Mouse (Mus musculus) neural tube, embryonic 15.5 days (tissue): Measurements from ENCODE around the gene Gm8897. TPM values are rescaled to one million over a fixed set of nuclear protein-coding genes. Genes with fewer than 3 reads are reported as not detected.
"Not testable (repeated sequence)": the region's sequence is repeated elsewhere in the genome, so short reads cannot be mapped to it uniquely, and the experiment has no call there.

Source experiments
- ATAC-seq: fragments of 200-750 bp; cut with Nextera tagmentation; 2 replicates; pipeline ENCODE4 v1.8.0; 2017; ENCODE audit warnings: mild to moderate bottlenecking, moderate TSS enrichment, moderate library complexity; ENCODE audit not compliant: low FRiP score
- H3K27ac ChIP-seq: fragments of 300-500 bp; sonication (generic); replicated peaks from 2 replicates; pipeline ENCODE4 v1.5.1; 2015; ENCODE audit warnings: mild to moderate bottlenecking, inconsistent platforms
- H3K27me3 ChIP-seq: fragments of 300-500 bp; sonication (generic); replicated peaks from 2 replicates; pipeline ENCODE4 v1.6.1; 2015; ENCODE audit warnings: inconsistent platforms
- H3K36me3 ChIP-seq: fragments of 300-500 bp; sonication (generic); 2 replicates; pipeline ENCODE4 v1.6.1; 2015; ENCODE audit warnings: inconsistent platforms
- H3K4me1 ChIP-seq: fragments of 300-500 bp; sonication (generic); 2 replicates; pipeline ENCODE4 v1.6.1; 2015; ENCODE audit warnings: inconsistent platforms
- H3K4me2 ChIP-seq: fragments of 300-500 bp; sonication (generic); 2 replicates; pipeline ENCODE4 v1.6.1; 2015; ENCODE audit warnings: inconsistent platforms, mild to moderate bottlenecking, moderate library complexity
- H3K4me3 ChIP-seq: fragments of 300-500 bp; sonication (generic); replicated peaks from 2 replicates; pipeline ENCODE4 v1.5.1; 2015; ENCODE audit warnings: mild to moderate bottlenecking, inconsistent platforms
- H3K9ac ChIP-seq: fragments of 300-500 bp; sonication (generic); replicated peaks from 2 replicates; pipeline ENCODE4 v1.6.1; 2015; ENCODE audit warnings: mild to moderate bottlenecking, inconsistent platforms
- H3K9me3 ChIP-seq: fragments of 300-500 bp; sonication (generic); replicated peaks from 2 replicates; pipeline ENCODE4 v1.6.1; 2016; ENCODE audit warnings: inconsistent platforms
- WGBS: fragments of 180-500 bp; shearing (Covaris S2); methylation state at CpG from one replicate; pipeline ENCODE4 v1.1.7; 2015; ENCODE audit warnings: mixed read lengths; 5-methylcytosine and 5-hydroxymethylcytosine counted together
- polyA plus RNA-seq: library from polyadenylated mRNA; unstranded; fragments of >200 nt; fragmentation: Nextera tagmentation; extraction: Ambion mirVana; gene quantifications from 2 replicates; pipeline ENCODE4 v1.2.1, GENCODE M21; 2015

Gene Gm8897
- not detected in 2 replicates for polyA plus RNA-seq

- H3K27me3 ChIP-seq, H3K4me2 ChIP-seq, H3K9ac ChIP-seq, H3K27ac ChIP-seq, H3K4me1 ChIP-seq, H3K9me3 ChIP-seq, H3K36me3 ChIP-seq, H3K4me3 ChIP-seq, ATAC-seq: not testable (repeated sequence)
- 50% methylated on average over 2 of the region's 2 CpGs for WGBS
Measured at GRCm38 (mm10) chr5:11416118-11416517, at the start of gene Gm8897. Gm8897 (plus strand) TSS chr5:11416418.

- H3K9me3 ChIP-seq, H3K27ac ChIP-seq, H3K4me1 ChIP-seq, H3K27me3 ChIP-seq, ATAC-seq, H3K36me3 ChIP-seq, H3K4me2 ChIP-seq, H3K4me3 ChIP-seq, H3K9ac ChIP-seq: not testable (repeated sequence)
- WGBS, result 83% methylated on average over 1 of the region's 1 CpGs
Measured at GRCm38 (mm10) chr5:11416691-11417090, 473 bp downstream of the Gm8897 start.

Other genes with a start within 250 kb of the Gm8897 start
- gene Gm5861, start 233.3 kb upstream of the Gm8897 start, polyA plus RNA-seq, result not detected in 2 replicates
- 0.96 TPM in 1 of 2 replicates, not detected in the other for gene Gm8890, start 160.4 kb upstream of the Gm8897 start, polyA plus RNA-seq
- gene Speer1, start 74.9 kb upstream of the Gm8897 start, polyA plus RNA-seq, result not detected in 2 replicates
- not detected in 2 replicates for gene Gm8906, start 86.3 kb downstream of the Gm8897 start, polyA plus RNA-seq
- gene Gm6460, start 178.5 kb downstream of the Gm8897 start, polyA plus RNA-seq, result not detected in 2 replicates